Mouse (Mus musculus) kidney, postnatal 0 days (tissue): ENCODE measurements around the gene Immp2l. TPM values are rescaled to one million over a fixed set of nuclear protein-coding genes. Genes with fewer than 3 reads are reported as not detected.

ENCODE experiments used
- ATAC-seq: fragments of 200-750 bp; cut with Nextera tagmentation; replicated peaks from 2 replicates; pipeline ENCODE4 v1.8.0; 2017; ENCODE audit warnings: low read depth, moderate number of reproducible peaks, moderate TSS enrichment, moderate library complexity; ENCODE audit not compliant: low FRiP score
- DNase-seq: peaks from one replicate; pipeline ENCODE4 v3.0.0-alpha.2; 2016; ENCODE audit warnings: low spot score
- H3K27ac ChIP-seq: fragments of 300-500 bp; sonication (generic); 2 replicates; pipeline ENCODE4 v1.5.1; 2014; ENCODE audit warnings: mild to moderate bottlenecking
- H3K27me3 ChIP-seq: fragments of 300-500 bp; sonication (generic); 2 replicates; pipeline ENCODE4 v1.6.1; 2014; ENCODE audit warnings: low read length, mixed read lengths; ENCODE audit not compliant: insufficient read depth
- H3K36me3 ChIP-seq: fragments of 300-500 bp; sonication (generic); 2 replicates; pipeline ENCODE4 v1.6.1; 2014; ENCODE audit warnings: low read length, mixed read lengths; ENCODE audit not compliant: insufficient read depth
- H3K4me1 ChIP-seq: fragments of 300-500 bp; sonication (generic); replicated peaks from 2 replicates; pipeline ENCODE4 v1.6.1; 2014; ENCODE audit warnings: antibody characterized with exemption, low read length, mixed read lengths; ENCODE audit not compliant: insufficient read depth
- H3K4me2 ChIP-seq: fragments of 300-500 bp; sonication (generic); 2 replicates; pipeline ENCODE4 v1.6.1; 2014; ENCODE audit warnings: mild to moderate bottlenecking, low read length, moderate library complexity, mixed read lengths
- H3K4me3 ChIP-seq: fragments of 300-500 bp; sonication (generic); replicated peaks from 2 replicates; pipeline ENCODE4 v1.5.1; 2014; ENCODE audit warnings: low read depth, low read length
- H3K9ac ChIP-seq: fragments of 300-500 bp; sonication (generic); 2 replicates; pipeline ENCODE4 v1.6.1; 2014; ENCODE audit warnings: low read depth, low read length
- H3K9me3 ChIP-seq: fragments of 300-500 bp; sonication (generic); replicated peaks from 2 replicates; pipeline ENCODE4 v1.6.1; 2016; ENCODE audit warnings: low read length, inconsistent platforms, mixed read lengths
- CTCF ChIP-seq: IDR thresholded peaks from 2 replicates; pipeline ENCODE4 v1.5.1; 2016; ENCODE audit warnings: antibody characterized with exemption, low read depth, mild to moderate bottlenecking, moderate library complexity
- WGBS: fragments of 180-500 bp; shearing (Covaris S2); extraction: QIAGEN DNeasy Blood & Tissue Kit; methylation state at CpG from one replicate; pipeline ENCODE4 v1.1.7; 2014; 5-methylcytosine and 5-hydroxymethylcytosine counted together
- polyA plus RNA-seq: library from polyadenylated mRNA; unstranded; fragments of >200 nt; fragmentation: Nextera tagmentation; extraction: Ambion mirVana; gene quantifications from 2 replicates; pipeline ENCODE4 v1.2.1, GENCODE M21; 2015

Immp2l gene
- polyA plus RNA-seq, 1 experiment from 2014 or later: 8.7 TPM

DNA sequence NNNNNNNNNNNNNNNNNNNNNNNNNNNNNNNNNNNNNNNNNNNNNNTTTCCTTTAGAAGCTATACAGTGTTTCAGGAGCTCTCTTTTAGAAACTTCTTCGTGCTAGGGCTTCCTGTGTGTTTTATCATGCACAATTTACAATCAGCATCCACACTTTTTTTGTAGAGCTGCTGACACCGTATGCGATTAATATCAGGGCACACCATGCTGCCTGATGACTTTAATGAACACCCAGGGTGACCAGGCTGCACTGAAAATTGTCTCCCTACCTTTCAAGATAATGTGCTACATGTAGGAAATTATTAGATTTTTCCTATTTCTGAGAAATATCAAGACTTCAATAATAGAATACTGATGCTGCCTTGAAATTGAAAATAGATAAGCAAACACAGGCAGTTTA lies 549.9 kb downstream of the Immp2l start:
- Histone ChIP-seq H3K27me3 (no peaks in the 10 kb centered on the region), H3K9me3 (no peaks in the 10 kb centered on the region), H3K36me3 (no peaks in the 10 kb centered on the region), H3K4me2 (no peak overlapping the region), H3K4me3 (no peak overlapping the region), H3K9ac (no peak overlapping the region), H3K27ac (no peak overlapping the region), H3K4me1 (no peaks in the 10 kb centered on the region)
- no peak for TF ChIP-seq CTCF
- ATAC-seq: no peak
- WGBS: 37% methylated on average over 3 of the region's 3 CpGs
- DNase-seq: no peak

DNA sequence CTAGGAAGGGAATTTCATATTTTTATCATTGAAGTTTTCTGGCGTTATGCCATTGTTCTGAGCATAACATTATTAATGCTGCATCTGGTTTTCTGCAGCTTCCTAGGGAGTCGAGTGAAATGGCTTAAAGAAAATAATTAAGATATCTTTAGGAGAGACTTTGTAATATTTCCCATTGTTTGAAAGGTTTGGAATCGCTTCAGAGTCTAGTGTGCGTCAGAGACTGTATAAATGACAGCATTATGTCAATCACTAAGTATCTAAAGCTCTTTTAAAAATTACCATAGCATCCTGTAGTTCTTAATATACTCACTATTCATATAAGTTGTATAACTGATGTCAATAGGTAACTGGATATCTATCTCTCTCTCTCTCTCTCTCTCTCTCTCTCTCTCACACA lies 551.3 kb downstream of the Immp2l start:
- Histone ChIP-seq H3K4me3 (no peak overlapping the region), H3K9me3 (no peaks in the 10 kb centered on the region), H3K9ac (no peak overlapping the region), H3K4me2 (no peak overlapping the region), H3K36me3 (no peaks in the 10 kb centered on the region), H3K27ac (no peak overlapping the region), H3K4me1 (no peaks in the 10 kb centered on the region), H3K27me3 (no peaks in the 10 kb centered on the region)
- WGBS: 67% methylated on average over 4 of the region's 4 CpGs
- no peak for ATAC-seq
- no peak for TF ChIP-seq CTCF
- DNase-seq: no peak

DNA sequence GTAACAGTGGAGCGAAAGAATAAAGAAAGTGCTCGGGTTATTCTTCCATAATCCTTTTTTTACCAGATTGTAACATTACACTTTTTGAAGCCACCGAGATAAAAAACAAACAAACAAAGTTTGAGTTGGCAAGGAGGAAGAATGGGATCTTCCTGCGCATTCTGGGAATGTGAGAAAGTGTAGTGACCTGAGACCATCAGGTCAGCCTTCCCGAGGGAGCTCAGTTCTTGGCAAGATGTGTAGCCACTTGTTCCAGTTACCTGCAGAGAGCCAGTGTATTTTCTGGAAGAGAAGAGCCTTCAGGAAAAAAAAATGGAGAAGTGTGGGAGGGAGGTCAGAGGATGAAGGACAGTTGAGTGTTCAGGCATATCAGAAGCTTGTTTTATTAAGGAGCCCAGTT lies 569.5 kb downstream of the Immp2l start:
- Histone ChIP-seq H3K4me1 (no peaks in the 10 kb centered on the region), H3K9ac (no peak overlapping the region), H3K9me3 (no peaks in the 10 kb centered on the region), H3K27me3 (no peaks in the 10 kb centered on the region), H3K27ac (no peak overlapping the region), H3K36me3 (no peaks in the 10 kb centered on the region), H3K4me2 (no peak overlapping the region), H3K4me3 (no peak overlapping the region)
- no peak for TF ChIP-seq CTCF
- no peak for DNase-seq
- WGBS: 46% methylated on average over 5 of the region's 5 CpGs
- ATAC-seq: no peak

DNA sequence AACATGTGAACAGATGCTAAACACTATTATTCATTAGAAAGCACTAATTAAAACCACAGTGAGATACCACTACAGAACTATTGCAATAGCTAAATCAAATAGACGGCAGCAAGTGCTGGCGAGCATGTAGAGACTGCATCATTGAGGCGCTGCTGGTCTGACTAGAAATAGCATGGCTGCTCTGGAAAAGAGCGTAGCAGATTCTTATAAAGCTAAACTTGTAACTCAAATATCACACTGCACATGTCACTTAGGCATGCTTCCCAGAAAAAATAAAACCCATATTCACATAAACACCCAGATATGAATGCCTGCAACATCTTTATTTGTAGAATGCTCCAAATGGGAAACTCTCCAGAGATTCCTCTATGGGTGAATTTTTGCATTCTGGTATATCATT lies 570.1 kb downstream of the Immp2l start:
- Histone ChIP-seq H3K9ac (no peak overlapping the region), H3K9me3 (no peaks in the 10 kb centered on the region), H3K27me3 (no peaks in the 10 kb centered on the region), H3K36me3 (no peaks in the 10 kb centered on the region), H3K4me2 (no peak overlapping the region), H3K4me1 (no peaks in the 10 kb centered on the region), H3K27ac (no peak overlapping the region), H3K4me3 (no peak overlapping the region)
- DNase-seq (no peak), ATAC-seq (no peak)
- TF ChIP-seq CTCF: no peak
- 87% methylated on average over 4 of the region's 4 CpGs for WGBS

DNA sequence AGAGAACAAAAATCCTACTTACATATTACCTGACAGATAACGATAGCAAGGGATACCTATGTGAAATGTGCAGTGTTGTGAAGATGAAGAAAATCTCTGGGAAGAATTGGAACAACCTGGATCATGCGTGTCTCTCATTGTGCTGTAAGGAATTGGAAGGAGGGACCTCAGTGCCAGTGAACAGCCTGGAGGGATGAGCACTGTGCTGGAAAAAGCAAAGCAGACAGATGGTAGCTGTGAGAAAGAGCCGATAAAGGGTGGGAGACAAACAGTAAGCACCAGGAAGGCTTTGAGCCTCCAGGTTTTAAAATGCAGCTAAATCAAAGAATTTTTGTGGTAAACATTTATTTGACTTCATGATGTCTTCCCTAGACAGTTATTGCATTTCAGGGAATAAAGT lies 591.4 kb downstream of the Immp2l start:
- ATAC-seq: no peak
- H3K4me3 ChIP-seq: no peak overlapping the region
- no peaks in the 10 kb centered on the region for H3K27me3 ChIP-seq
- WGBS: 90% methylated on average over 3 of the region's 3 CpGs
- no peak for DNase-seq
- no peaks in the 10 kb centered on the region for H3K36me3 ChIP-seq
- no peak overlapping the region for H3K4me2 ChIP-seq
- H3K27ac ChIP-seq: no peak overlapping the region
- H3K9ac ChIP-seq: no peak overlapping the region
- no peak for TF ChIP-seq CTCF
- no peaks in the 10 kb centered on the region for H3K4me1 ChIP-seq
- no peaks in the 10 kb centered on the region for H3K9me3 ChIP-seq

DNA sequence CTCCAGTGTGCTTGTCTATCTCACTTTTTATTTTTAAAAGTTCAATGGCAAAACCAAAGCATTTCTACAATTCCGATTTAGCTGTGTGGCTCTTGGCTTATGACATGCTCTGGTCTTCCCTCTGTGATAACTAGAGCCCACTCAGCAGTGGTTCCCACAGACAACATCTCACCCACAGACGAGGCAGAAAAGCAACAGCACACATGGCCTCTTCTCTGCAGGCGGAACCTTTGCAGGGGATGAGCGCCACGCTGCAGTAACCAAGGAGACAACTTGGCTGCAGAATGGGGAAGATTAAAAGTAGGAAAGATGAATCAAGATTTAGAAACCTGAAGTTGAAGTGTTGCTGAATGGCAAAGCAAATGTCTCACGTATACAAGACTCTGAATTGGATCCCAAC lies 597.5 kb downstream of the Immp2l start:
- Histone ChIP-seq H3K27me3 (no peaks in the 10 kb centered on the region), H3K9ac (no peak overlapping the region), H3K27ac (no peak overlapping the region), H3K36me3 (no peaks in the 10 kb centered on the region), H3K4me2 (no peak overlapping the region), H3K9me3 (no peaks in the 10 kb centered on the region), H3K4me3 (no peak overlapping the region), H3K4me1 (no peaks in the 10 kb centered on the region)
- ATAC-seq: no peak
- 81% methylated on average over 6 of the region's 6 CpGs for WGBS
- TF ChIP-seq CTCF: no peak
- DNase-seq: no peak

DNA sequence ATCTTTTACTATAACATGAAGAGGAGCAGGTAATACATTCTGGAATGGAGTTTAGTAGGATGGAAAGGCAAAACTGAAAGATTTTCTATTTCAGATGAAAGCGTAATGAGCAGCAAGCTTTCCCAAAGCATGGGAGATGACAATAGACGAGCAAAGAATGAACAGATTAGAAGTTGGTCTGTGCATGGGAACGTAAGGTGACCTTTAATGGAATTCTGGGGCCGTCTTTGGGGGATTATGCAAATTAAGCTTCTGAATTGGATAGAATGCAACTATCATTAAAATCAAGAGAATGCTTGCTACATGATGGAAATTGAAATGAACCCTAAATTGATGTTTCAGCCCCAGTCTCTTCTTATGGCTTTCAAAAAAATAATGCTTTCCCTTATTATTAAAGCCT lies 619.4 kb downstream of the Immp2l start:
- WGBS: 79% methylated on average over 4 of the region's 4 CpGs
- H3K27ac ChIP-seq: no peak overlapping the region

More for the DNA sequence above, 619.4 kb downstream of the Immp2l start:
- Histone ChIP-seq H3K4me1 (no peaks in the 10 kb centered on the region), H3K4me3 (no peak overlapping the region), H3K27me3 (no peaks in the 10 kb centered on the region), H3K4me2 (no peak overlapping the region), H3K36me3 (no peaks in the 10 kb centered on the region), H3K9ac (no peak overlapping the region), H3K9me3 (no peaks in the 10 kb centered on the region)
- no peak for TF ChIP-seq CTCF
- ATAC-seq (no peak), DNase-seq (no peak)
